Mouse (Mus musculus) embryonic facial prominence, embryonic 12.5 days (tissue): ENCODE results near the gene Rela. TPM values are rescaled to one million over a fixed set of nuclear protein-coding genes. Genes with fewer than 3 reads are reported as not detected.

Experiments
- ATAC-seq: fragments of 200-750 bp; cut with Nextera tagmentation; 2 replicates; pipeline ENCODE4 v1.8.0; 2017; ENCODE audit not compliant: insufficient number of reproducible peaks, insufficient read depth, low FRiP score, low TSS enrichment
- H3K27ac ChIP-seq: fragments of 300-500 bp; sonication (generic); 2 replicates; pipeline ENCODE4 v1.5.1; 2016; ENCODE audit warnings: mild to moderate bottlenecking
- H3K27me3 ChIP-seq: fragments of 300-500 bp; sonication (generic); 2 replicates; pipeline ENCODE4 v1.6.1; 2016; ENCODE audit warnings: mild to moderate bottlenecking, moderate library complexity
- H3K36me3 ChIP-seq: fragments of 300-500 bp; sonication (generic); 2 replicates; pipeline ENCODE4 v1.6.1; 2016; ENCODE audit warnings: mild to moderate bottlenecking
- H3K4me1 ChIP-seq: fragments of 300-500 bp; sonication (generic); 2 replicates; pipeline ENCODE4 v1.6.1; 2016
- H3K4me2 ChIP-seq: fragments of 300-500 bp; sonication (generic); replicated peaks from 2 replicates; pipeline ENCODE4 v1.6.1; 2016; ENCODE audit warnings: mild to moderate bottlenecking, moderate library complexity
- H3K4me3 ChIP-seq: fragments of 300-500 bp; sonication (generic); 2 replicates; pipeline ENCODE4 v1.5.1; 2016; ENCODE audit warnings: mild to moderate bottlenecking
- H3K9ac ChIP-seq: fragments of 300-500 bp; sonication (generic); 2 replicates; pipeline ENCODE4 v1.6.1; 2016; ENCODE audit warnings: mild to moderate bottlenecking, moderate library complexity
- H3K9me3 ChIP-seq: fragments of 300-500 bp; sonication (generic); 2 replicates; pipeline ENCODE4 v1.6.1; 2016; ENCODE audit warnings: mild to moderate bottlenecking, moderate library complexity
- WGBS: fragments of 180-500 bp; shearing (Covaris S2); methylation state at CpG from one replicate; pipeline ENCODE4 v1.1.7; 2016; 5-methylcytosine and 5-hydroxymethylcytosine counted together
- polyA plus RNA-seq: library from polyadenylated mRNA; unstranded; fragments of >200 nt; fragmentation: Nextera tagmentation; extraction: Ambion mirVana; gene quantifications from 2 replicates; pipeline ENCODE4 v1.2.1, GENCODE M21; 2016

Rela gene
- polyA plus RNA-seq, 1 experiment from 2014 or later: 49.3 TPM

- peaks cover 27% of the 10 kb centered on the region for H3K27me3 ChIP-seq
- H3K9ac ChIP-seq: peak overlapping the region; percentile 47
- peak overlapping the region; percentile 81 for H3K4me2 ChIP-seq
- no peak for ATAC-seq
- peaks cover 19% of the 10 kb centered on the region for H3K4me1 ChIP-seq
- H3K4me3 ChIP-seq: peak overlapping the region; percentile 49
- no peak overlapping the region for H3K27ac ChIP-seq
- H3K36me3 ChIP-seq: peaks cover 23% of the 10 kb centered on the region
- no peaks in the 10 kb centered on the region for H3K9me3 ChIP-seq
- 4% methylated on average over 62 of the region's 62 CpGs for WGBS
These were observed 16.9 kb downstream of the Rela start for GRCm38 (mm10) chr19:5653969-5654719.

GRCm38 (mm10) chr19:5654720-5655298, 17.5 kb downstream of the Rela start:
- Histone ChIP-seq H3K27ac (no peak overlapping the region), H3K4me3 (peak overlapping the region; percentile 49), H3K27me3 (peaks cover 27% of the 10 kb centered on the region), H3K36me3 (peaks cover 27% of the 10 kb centered on the region), H3K4me2 (peak overlapping the region; percentile 81), H3K4me1 (peaks cover 19% of the 10 kb centered on the region), H3K9ac (peak overlapping the region; percentile 47), H3K9me3 (no peaks in the 10 kb centered on the region)
- 8% methylated on average over 43 of the region's 43 CpGs for WGBS
- no peak for ATAC-seq

- H3K9me3 ChIP-seq: no peaks in the 10 kb centered on the region
- no peak for ATAC-seq
- no peak overlapping the region for H3K27ac ChIP-seq
- 83% methylated on average over 16 of the region's 16 CpGs for WGBS
- H3K27me3 ChIP-seq: peaks cover 3% of the 10 kb centered on the region; the same call in 1 of the 2 replicates
- H3K36me3 ChIP-seq: peaks cover 22% of the 10 kb centered on the region
- H3K4me1 ChIP-seq: peaks cover 11% of the 10 kb centered on the region
- no peak overlapping the region for H3K9ac ChIP-seq
- no peak overlapping the region for H3K4me3 ChIP-seq
- no peak overlapping the region for H3K4me2 ChIP-seq
These were observed 23.9 kb downstream of the Rela start for GRCm38 (mm10) chr19:5660942-5661751.

- no peak for ATAC-seq
- peak overlapping the region; percentile 82; the same call in 1 of the 2 replicates for H3K27ac ChIP-seq
- no peaks in the 10 kb centered on the region for H3K9me3 ChIP-seq
- H3K4me1 ChIP-seq: peaks cover 11% of the 10 kb centered on the region
- 72% methylated on average over 8 of the region's 8 CpGs for WGBS
- peak overlapping the region; percentile 52 for H3K4me2 ChIP-seq
- H3K9ac ChIP-seq: no peak overlapping the region; the same call in 1 of the 2 replicates
- H3K4me3 ChIP-seq: peak overlapping the region; percentile 41
- H3K36me3 ChIP-seq: peaks cover 34% of the 10 kb centered on the region
- no peaks in the 10 kb centered on the region for H3K27me3 ChIP-seq
These were observed 25.0 kb downstream of the Rela start for GRCm38 (mm10) chr19:5662310-5662709.

- under 1% methylated on average over 32 of the region's 32 CpGs for WGBS
- Histone ChIP-seq H3K4me2 (peak within 1 kb of the TSS; percentile 52), H3K9ac (peak within 1 kb of the TSS; percentile 57), H3K27me3 (no peaks in the 10 kb centered on the region), H3K9me3 (no peaks in the 10 kb centered on the region), H3K4me3 (peak within 1 kb of the TSS; percentile 41), H3K36me3 (peaks cover 42% of the 10 kb centered on the region), H3K4me1 (peaks cover 11% of the 10 kb centered on the region), H3K27ac (peak within 1 kb of the TSS; percentile 82)
- peak; percentile 87 for ATAC-seq
These were observed 26.0 kb downstream of the Rela start, which contains the start of gene Sipa1 for GRCm38 (mm10) chr19:5662981-5663913. Sipa1 (minus strand) TSS chr19:5663707.

- H3K36me3 ChIP-seq: peaks cover 51% of the 10 kb centered on the region
- peaks cover 11% of the 10 kb centered on the region for H3K4me1 ChIP-seq
- no peak overlapping the region for H3K27ac ChIP-seq
- H3K27me3 ChIP-seq: no peaks in the 10 kb centered on the region
- no peak overlapping the region for H3K4me3 ChIP-seq
- no peak overlapping the region for H3K4me2 ChIP-seq
- H3K9ac ChIP-seq: no peak overlapping the region
- 90% methylated on average over 10 of the region's 10 CpGs for WGBS
- H3K9me3 ChIP-seq: no peaks in the 10 kb centered on the region
- no peak for ATAC-seq
These were observed 27.5 kb downstream of the Rela start for GRCm38 (mm10) chr19:5664669-5665257.

GRCm38 (mm10) chr19:5665465-5665864, 28.2 kb downstream of the Rela start:
- Histone ChIP-seq H3K27me3 (no peaks in the 10 kb centered on the region), H3K4me1 (peaks cover 11% of the 10 kb centered on the region), H3K9me3 (no peaks in the 10 kb centered on the region), H3K9ac (no peak overlapping the region), H3K36me3 (peaks cover 58% of the 10 kb centered on the region), H3K4me3 (no peak overlapping the region), H3K27ac (no peak overlapping the region), H3K4me2 (no peak overlapping the region)
- ATAC-seq: no peak
- 94% methylated on average over 15 of the region's 15 CpGs for WGBS

GRCm38 (mm10) chr19:5666386-5666785, 29.1 kb downstream of the Rela start:
- 94% methylated on average over 18 of the region's 18 CpGs for WGBS
- no peak for ATAC-seq
- Histone ChIP-seq H3K27ac (no peak overlapping the region), H3K4me3 (no peak overlapping the region), H3K36me3 (peaks cover 67% of the 10 kb centered on the region), H3K4me1 (peaks cover 9% of the 10 kb centered on the region), H3K4me2 (no peak overlapping the region), H3K9me3 (no peaks in the 10 kb centered on the region), H3K27me3 (no peaks in the 10 kb centered on the region), H3K9ac (no peak overlapping the region)

- Histone ChIP-seq H3K36me3 (peaks cover 87% of the 10 kb centered on the region), H3K27ac (no peak overlapping the region), H3K4me2 (no peak overlapping the region), H3K9ac (no peak overlapping the region), H3K9me3 (no peaks in the 10 kb centered on the region), H3K4me3 (no peak overlapping the region), H3K27me3 (no peaks in the 10 kb centered on the region), H3K4me1 (no peaks in the 10 kb centered on the region; the same call in 1 of the 2 replicates)
- 90% methylated on average over 4 of the region's 4 CpGs for WGBS
- no peak for ATAC-seq
These were observed 31.1 kb downstream of the Rela start for GRCm38 (mm10) chr19:5668372-5668771.

- H3K9me3 ChIP-seq: no peaks in the 10 kb centered on the region
- no peak overlapping the region for H3K4me2 ChIP-seq
- no peak for ATAC-seq
- peaks cover 92% of the 10 kb centered on the region for H3K36me3 ChIP-seq
- H3K27me3 ChIP-seq: no peaks in the 10 kb centered on the region
- H3K27ac ChIP-seq: no peak overlapping the region
- H3K4me3 ChIP-seq: no peak overlapping the region
- no peak overlapping the region for H3K9ac ChIP-seq
- 93% methylated on average over 4 of the region's 4 CpGs for WGBS
- no peaks in the 10 kb centered on the region for H3K4me1 ChIP-seq
These were observed 43.1 kb downstream of the Rela start for GRCm38 (mm10) chr19:5680432-5680831.
